Mouse (Mus musculus) mesoderm, embryonic 11.5 days (tissue): ENCODE results near the gene Heatr5b.
"Not testable (repeated sequence)": the region's sequence is repeated elsewhere in the genome, so short reads cannot be mapped to it uniquely, and the experiment has no call there.

Source experiments
- DNase-seq: peaks from one replicate; pipeline ENCODE4 v3.0.0-alpha.2; 2012; ENCODE audit warnings: low read depth, low spot score

Gene Heatr5b

DNA sequence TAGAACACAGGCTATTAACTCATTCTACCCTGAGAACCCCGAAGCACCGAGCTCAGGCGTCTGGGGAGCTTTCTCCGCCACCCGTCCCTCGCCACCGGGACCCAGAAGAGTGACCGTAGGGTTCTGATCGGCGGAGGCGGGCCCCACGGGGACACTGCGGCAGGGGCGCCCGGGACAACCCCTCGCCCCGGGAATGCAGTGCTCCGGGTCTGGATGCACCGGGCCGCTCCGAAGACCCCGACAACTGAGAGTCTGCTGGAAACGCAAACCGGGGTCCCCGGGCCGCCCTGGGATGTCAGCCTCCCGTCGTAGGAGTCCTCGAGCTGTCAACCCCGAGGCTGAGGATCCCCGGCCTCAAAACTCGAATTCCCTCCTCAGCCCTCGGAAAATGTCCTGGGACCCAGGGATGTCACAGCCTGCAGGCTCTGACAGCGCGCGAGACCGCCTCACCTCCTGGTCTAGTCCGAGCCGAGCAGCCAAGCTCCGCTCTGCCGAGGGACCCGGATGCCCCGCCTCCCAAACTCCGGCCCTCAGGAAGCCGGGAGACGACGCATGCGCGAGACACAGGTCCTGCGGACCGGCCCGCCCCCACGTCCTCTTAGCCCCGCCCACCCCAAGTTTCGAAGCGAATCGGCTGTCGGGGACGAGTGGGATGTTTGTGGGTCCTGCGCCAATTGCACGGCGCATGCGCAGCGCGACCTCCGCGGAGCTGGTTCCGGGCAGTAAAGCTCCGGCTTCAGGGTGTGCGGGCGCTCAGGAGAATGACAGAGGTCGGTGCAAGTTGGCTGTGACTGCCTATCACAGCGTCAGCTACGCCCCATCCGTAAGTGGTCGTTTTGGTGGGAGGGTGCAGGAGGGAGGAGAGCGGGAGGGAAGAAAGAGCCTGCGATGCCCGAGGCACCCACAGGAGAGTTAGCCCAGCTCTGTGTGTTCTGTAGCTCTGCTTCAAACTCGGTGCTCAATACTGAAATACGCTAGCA, at the start of gene Heatr5b, which contains the start of gene Gpatch11:
Gene Heatr5b (minus strand): TSS at position 509 of the 980 bp plus-strand sequence.
Gene Gpatch11 (plus strand): TSS at position 712 of the 980 bp plus-strand sequence.
- DNase-seq, result peak; percentile 99

DNA sequence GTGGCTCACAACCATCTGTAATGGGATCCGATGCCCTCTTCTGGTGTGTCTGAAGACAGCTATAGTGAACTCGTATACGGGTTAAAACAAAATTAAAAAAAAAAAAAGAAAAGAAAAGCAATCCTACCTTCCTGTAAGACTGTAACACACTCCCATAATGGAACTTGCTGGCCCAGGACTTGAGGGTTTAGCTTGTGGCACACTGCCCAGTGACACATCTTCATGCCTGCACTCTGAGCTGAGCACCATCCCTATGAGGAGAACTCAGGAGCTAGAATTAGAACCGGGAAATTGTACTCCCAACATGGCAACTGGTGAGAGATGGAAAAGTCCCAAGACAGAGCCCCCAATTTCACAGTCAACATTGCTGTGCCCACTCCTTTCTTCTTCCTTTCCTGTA, 48.1 kb upstream of the Heatr5b start:
- no peak for DNase-seq

DNA sequence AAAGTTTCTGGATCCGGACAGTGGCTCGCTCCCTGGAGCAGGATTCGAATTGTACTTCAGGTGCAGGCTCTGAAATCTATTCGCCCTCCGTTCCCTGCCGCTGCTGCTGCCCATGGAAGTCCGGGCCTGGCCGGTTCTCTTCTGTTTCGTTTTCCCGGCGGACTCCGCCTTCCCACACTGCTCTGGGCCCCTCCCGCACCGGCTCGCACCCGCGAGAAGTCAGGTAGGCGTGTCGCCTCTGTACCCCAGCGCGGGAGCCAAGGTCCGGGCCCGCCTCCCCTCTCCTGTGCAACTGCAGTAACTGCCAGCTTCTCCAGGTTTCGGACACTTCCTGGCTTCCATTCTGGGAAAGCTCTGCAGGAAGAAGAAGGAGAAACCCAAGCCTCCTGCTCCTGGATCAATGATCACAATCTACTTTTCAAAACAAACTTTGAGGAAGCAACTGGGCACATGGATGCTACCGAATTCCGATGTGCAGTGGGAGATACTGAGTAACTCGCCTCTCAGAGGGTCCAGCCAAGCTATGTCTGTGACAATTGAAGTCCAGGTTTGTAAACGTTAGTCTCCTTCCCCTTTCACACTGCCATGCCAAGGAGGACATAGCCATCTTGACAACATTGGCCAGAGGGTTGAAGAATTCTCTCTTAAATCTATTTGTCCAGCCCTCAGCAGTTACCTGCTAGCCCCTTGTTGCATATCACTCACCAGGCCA, 47.4 kb upstream of the Heatr5b start, which contains the start of gene Eif2ak2:
Gene Eif2ak2 (minus strand): TSS at position 173 of the 712 bp plus-strand sequence.
- DNase-seq, result peak; percentile 80

DNA sequence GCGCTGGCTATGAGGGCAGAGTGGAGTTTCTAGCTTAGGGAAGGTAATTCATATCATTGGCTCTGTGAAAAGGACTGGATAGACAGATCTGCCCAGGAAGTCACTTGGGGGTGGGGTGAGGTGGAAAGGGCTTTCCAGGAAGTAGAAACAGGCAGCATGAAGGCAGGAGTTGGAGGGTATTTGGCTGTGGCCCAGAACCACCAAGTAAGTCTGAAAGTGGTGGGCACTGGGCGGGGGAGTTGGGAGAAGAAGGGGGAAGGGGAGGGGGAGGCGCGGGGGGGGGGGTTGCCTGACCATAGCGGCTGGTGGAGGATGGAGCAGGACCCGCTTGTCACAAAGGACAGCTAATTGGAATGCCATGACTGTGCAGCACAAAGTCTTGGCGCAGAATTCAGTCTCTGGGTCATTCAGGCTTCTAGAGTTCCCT, 46.7 kb upstream of the Heatr5b start:
- DNase-seq, result no peak

DNA sequence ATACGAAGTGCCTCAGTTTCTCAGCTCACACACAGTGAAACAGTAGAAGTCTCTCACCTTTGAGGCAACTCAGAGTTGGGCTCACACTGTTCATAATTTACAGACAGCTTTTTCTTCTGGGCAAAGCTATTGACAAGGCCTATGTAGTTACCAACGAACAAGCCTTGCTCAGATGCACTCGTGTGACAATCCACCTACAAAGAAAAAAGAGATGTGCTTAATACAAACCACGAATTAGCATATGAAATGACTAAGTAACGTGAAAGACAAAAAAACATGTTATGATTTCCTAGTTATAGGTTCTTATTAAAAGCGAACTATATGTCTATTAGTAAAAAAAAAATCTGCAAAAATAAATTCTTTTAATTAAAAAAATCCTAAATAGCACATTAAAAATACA, 38.7 kb upstream of the Heatr5b start:
- DNase-seq, result no peak

DNA sequence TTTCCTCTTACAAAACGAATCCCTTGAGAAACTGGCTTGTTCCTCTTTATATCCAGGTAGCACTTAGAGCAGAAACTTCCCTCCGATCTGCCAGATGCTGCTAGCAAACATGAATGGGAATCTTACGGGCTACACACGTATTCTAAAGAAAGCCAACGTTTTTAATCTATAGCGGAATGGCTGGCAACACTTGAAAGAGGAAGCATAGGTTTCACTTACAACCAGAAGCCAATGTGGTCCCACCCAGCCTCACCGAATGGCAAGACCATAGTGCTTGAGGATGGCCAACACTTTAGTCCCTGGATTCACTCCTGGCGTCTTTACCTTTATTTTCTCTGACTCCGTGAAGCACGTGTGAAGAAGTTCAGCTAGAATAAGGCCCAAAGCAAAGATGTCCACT, 21.1 kb upstream of the Heatr5b start:
- DNase-seq, result no peak

DNA sequence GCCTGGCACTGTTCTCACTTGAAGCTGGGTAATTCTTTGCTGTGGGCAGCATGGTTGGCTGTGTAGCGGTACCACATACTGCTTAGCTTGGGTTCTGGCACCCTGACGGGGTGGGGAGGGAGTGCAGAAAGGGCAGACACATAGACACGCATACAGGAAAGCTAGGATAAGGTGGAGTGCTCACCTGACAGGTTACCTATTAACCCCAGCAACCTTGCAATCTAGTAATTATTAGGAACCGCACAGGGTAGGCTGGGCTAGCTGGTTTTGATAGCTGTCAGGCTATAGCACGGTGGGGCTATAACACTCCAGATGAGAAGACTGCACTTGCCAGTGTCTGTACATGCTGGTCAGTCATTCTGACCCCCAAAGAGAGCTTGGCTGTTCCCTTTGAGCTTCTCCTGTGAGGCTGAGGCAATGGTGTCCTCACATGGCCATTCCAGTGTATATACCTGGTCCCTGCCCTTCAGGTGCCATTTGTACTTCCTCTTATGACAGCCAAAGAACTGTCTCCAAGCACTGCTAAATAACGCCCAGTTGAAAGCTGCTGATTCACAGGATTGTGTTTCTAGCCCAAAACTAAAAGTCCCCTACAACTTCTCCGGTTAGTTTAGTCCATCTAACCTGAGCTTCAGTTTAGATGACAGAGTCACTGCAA, 7.2 kb upstream of the Heatr5b start:
- DNase-seq, result no peak

DNA sequence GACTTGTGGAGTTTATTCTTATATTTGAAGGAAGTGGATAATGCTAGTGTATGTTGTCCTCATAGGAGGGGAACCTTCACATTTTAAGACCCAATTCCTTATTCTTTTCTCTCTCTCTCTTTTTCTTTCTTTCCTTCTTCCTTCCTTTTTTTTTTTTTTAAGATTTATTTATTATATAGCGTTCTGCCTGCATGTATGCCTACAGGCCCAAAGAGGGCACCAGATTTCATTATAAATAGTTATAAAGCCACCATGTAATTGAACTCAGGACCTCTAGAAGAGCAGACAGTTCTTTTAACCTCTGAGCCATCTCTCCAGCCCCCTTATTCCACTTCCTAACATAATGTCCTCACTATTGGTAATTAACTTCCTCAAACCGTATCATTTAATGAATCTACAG, 892 bp upstream of the Heatr5b start:
- DNase-seq, result peak; percentile 10

DNA sequence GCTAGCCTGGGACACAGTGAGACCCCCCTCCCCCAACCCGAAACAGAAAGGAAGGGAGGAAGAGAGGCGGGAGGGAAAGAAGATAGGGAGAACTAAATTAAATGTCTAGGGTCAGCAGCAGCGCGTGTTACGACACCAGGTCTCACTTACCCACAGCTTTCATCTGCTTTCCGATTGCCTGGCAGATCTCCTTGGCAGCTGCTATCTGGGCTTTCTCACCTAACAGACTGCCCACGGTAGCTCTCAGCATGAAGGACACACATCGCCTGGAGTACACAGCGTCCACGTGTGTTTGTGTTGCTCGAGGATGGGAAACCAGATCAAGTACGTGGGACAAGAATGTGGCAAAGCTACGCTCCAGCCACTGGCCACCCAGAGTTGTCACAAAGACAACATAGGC, 10.8 kb downstream of the Heatr5b start:
- DNase-seq, result no peak

DNA sequence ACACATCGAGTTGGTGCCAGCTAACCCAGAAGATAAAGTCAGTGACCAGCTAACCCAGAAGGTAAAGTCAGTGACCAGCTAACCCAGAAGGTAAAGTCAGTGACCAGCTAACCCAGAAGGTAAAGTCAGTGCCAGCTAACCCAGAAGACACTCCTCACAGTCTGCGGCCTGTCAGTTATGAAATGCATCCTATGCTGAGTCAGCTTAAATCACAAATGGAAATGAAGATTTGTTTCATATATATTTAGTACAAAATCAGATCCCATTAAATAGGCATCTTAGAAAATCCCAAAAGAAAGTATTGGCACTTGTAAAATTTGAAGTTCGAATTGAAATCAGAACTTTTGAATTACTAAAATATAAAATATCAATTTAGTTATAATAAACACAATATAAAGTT, 25.6 kb downstream of the Heatr5b start:
- DNase-seq, result no peak

DNA sequence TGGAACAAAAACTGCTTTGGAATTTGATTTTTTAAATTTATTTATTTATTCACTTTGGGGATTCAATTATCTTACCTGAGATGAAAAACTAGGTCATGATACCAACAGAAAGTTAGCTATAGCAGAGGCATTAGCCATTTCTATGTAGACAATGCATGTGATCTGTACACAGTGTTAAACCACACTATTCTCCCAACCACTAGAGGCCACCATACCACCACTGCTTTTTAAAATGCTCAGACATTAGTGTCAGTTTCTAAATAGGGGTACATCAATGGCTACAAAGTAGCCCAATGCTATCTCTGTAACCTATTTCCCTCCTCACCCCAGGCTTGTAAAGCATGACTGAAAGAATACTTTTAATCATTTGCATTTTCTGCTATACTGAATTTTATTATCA, 26.1 kb downstream of the Heatr5b start:
- peak; percentile 9 for DNase-seq

DNA sequence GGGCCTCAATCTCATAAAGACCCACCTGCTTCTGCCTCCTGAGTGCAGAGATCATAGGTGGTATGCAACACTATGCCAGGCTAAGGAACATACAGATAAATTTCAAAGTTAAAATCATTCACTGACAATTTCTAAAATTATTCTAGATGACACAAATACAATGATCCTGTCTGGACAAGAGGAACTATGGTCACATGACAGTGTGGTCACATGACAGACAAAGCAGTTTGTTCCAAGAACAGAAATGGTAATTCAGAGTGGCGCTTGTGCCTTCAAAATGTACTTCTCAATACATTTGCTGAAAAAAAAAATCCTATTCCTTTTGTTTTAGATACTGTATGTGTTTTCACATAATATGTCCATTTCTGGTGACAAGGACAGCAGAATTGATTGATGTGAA, 37.9 kb downstream of the Heatr5b start:
- no peak for DNase-seq

DNA sequence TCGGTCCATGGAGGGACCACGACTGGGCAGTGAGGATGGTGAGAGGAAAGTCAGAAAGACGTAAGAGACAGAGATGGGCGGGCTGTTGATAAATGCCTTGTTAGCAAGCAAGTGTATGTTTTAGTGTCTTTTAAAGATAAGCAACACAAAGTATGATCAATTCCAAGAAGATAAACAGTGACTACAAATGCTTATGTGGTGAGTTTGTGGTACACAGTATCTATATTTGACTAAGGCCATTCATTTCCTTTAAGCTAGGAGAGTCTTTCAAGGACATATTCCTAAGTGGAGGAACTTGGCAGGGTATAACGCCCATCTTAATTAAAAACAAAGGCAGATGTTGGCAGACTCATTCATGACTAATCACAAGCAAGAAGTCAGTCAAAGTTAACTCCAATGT, 40.8 kb downstream of the Heatr5b start:
- DNase-seq, result no peak

DNA sequence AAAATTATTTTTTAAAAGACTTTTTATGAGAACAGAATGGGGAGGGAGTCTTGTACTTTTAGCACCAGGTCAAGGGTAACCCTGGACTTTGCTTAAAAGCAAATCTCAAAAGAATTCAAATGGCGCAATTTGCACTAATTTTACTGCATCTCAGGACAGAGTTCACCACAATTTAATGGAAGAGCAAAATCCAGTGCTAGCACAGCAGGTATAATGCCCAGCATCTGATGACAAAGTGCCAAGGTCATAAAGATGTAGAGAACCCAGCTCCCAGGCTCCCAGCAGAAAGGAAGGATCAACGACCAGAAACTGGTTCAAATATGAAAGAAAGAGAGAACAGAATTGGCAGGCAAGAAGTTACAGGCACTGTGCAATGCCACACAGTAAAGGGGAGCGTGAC, 43.0 kb downstream of the Heatr5b start:
- no peak for DNase-seq

DNA sequence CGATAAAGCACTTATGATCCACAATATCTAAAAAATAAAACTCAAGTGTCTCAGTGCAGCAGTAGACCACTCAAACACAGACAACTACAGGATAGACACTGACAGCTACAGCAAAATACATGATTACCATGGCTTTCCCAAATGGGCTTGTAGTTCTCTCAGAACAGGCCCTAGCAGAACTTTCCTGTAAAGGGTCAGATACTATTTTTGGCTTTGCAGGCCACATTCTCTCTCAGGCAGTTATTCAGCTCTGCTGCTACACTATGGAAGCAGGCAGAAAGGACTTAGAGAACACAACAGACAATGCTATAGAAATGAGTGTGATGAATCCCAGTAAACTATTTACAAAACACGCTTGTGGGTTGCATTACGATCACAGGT, 43.5 kb downstream of the Heatr5b start:
- DNase-seq, result no peak

DNA sequence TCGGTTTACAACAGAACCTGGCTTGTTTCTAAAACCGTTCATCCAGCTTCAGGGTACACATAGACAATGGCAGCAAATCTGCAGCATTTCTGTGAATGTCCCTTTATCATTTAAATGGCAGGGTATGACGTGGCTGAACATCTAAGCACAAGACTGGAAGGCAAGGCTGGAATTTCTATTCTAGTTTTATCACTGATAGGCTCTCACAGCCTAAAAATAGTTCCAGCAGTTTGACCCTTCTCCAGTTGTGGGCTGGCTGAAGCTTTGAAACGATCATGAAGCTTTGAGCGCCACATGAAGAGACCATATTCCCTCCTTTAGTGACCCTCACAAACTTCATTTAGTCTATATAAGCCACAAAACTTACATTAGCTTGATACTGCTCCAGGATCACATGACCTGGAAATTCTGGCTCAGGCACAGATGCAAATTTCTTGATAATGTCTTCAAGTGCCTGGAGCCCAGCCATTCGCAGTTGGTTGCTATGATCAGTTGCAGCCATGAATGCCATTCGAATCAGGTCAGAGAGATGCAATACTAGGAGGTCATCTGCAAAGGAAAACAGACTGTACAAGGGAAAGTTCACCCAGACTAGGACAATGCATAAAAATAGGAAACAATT, 44.0 kb downstream of the Heatr5b start:
- no peak for DNase-seq

DNA sequence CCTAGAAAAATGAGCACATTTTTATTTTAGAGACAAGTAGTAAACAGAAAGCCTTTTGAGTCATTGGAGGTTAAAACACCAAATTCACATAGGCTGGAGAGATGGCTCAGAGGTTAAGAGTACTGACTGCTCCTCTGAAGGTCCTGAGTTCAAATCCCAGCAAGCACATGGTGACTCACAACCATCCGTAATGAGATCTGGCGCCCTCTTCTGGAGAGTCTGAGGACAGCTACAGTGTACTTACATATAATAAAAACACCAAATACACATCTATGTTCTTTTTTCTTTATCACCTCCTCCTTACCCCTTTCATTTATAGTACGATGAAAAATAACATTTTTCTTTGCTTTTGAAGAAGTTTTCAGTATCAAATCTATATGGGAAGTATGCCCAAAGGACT, 46.9 kb downstream of the Heatr5b start:
- not testable (repeated sequence) for DNase-seq

DNA sequence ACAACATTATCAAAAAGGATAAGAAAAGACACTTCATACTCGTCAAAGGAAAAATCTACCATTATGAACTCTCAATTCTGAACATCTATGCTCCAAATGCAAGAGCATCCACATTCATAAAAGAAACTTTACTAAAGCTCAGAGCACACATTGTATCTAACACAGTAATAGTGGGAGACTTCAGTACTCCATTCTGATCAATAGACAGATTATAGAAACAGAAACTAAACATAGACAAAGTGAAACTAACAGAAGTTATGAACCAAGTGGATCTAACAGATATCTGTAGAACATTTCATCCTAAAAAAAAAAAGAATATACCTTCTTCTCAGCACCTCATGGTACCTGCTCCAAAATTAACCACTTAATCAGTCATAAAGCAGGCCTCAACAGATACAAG, 56.4 kb downstream of the Heatr5b start:
- DNase-seq, result no peak

DNA sequence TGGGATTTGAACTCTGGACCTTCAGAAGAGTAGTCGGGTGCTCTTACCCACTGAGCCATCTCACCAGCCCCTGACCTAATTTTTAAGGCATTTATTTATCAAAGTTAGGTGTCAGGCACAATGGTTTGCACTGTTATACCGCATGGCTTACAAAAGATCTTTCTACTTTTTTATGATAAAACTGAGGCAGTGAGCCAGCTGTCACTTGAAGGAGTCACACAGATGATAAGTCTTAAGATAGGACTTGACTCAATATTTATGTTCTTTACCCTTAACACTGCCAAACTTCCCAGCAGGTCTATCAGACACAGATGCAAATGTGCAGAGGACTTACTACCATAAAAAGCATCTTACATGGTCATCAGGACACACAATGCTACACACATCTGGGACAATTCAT, 62.8 kb downstream of the Heatr5b start:
- DNase-seq, result no peak

DNA sequence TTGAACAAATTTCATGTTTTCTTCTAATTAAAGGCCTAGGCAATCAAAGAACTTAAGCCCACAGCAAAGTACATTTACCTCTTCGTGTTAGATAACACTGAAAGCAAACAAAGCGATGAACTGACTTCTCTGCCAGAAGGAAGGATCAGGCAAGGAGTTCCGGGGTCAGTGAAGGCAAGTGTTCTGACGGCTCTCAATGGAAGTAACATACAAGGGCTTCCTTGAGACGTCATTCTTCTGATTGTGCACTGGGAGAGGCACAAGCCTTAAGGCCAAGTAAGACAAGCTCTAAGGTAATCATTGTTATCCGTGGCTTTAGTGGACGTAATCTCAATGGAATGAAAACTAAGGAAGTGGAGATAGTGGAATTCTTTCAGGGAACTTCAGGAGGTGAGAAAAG, 64.2 kb downstream of the Heatr5b start:
- DNase-seq, result no peak

DNA sequence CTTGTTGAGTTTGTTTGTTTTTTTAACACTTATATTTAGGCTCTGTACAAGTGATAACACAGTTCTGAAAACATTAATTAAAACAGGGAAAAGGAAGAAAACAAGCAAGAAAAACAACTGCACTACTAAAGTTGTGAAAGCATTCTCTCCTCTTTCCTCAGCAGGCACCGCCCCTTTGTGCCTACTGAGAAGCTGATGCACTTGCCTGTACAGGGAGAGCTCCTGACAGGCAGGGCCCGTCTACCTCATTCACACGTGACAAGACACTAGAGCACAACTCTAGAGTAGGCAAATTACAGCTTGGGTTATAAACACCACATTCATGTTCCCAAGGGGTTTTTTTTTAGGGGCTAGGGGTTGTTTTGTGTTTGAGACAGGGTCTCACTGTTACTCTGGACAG, 65.8 kb downstream of the Heatr5b start:
- no peak for DNase-seq

DNA sequence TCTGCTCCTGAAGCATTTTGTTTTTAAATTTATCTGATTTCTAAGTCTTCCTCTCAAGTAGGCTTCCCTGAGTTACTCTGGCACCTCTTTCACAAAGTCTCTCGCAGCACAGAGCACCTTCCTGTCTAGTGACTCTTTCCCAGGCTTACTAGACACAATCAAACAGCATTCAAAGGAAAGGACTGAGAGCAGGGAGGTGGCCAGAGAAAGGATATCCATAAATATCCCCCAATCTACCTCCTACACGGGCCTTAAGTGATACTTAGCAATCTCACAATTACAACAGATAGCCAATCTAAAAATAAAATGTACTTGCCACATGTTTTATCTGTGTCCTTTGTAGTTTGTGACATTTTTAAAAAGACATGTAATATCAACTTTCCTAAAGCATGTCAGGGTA, 66.2 kb downstream of the Heatr5b start:
- no peak for DNase-seq
